Mouse (Mus musculus) frontal cortex, postnatal 14 days (tissue): ENCODE data around the gene Prdm5.

Source experiments
- DNase-seq, 2 experiments: peaks; one replicate each; pipeline ENCODE4 v3.0.0; 2022; ENCODE audit warnings: low spot score in 2 of 2

The Prdm5 gene

GRCm38 (mm10) chr6:65932776-65933175, 154.0 kb downstream of the Prdm5 start:
- DNase-seq = no peak

GRCm38 (mm10) chr6:65933177-65933576, 154.4 kb downstream of the Prdm5 start:
- no peak for DNase-seq

- no peak for DNase-seq
Measured at GRCm38 (mm10) chr6:65935566-65936281, 156.9 kb downstream of the Prdm5 start.

GRCm38 (mm10) chr6:65950492-65950891, 171.7 kb downstream of the Prdm5 start:
- no peak for DNase-seq

- DNase-seq = no peak
Measured at GRCm38 (mm10) chr6:65952309-65952708, 173.5 kb downstream of the Prdm5 start, which contains the start of gene 4930544G11Rik. Gene 4930544G11Rik (plus strand): TSS chr6:65952609.

GRCm38 (mm10) chr6:65969386-65970111, 190.8 kb downstream of the Prdm5 start:
- no peak for DNase-seq

GRCm38 (mm10) chr6:65970410-65970809, 191.6 kb downstream of the Prdm5 start:
- DNase-seq = no peak
